Mouse (Mus musculus) layer of hippocampus, adult 9-11 months (tissue): ENCODE data around the gene Pik3cb.

Source experiments
- DNase-seq: peaks from one replicate; pipeline ENCODE4 v3.0.0; 2022

Pik3cb gene

DNA sequence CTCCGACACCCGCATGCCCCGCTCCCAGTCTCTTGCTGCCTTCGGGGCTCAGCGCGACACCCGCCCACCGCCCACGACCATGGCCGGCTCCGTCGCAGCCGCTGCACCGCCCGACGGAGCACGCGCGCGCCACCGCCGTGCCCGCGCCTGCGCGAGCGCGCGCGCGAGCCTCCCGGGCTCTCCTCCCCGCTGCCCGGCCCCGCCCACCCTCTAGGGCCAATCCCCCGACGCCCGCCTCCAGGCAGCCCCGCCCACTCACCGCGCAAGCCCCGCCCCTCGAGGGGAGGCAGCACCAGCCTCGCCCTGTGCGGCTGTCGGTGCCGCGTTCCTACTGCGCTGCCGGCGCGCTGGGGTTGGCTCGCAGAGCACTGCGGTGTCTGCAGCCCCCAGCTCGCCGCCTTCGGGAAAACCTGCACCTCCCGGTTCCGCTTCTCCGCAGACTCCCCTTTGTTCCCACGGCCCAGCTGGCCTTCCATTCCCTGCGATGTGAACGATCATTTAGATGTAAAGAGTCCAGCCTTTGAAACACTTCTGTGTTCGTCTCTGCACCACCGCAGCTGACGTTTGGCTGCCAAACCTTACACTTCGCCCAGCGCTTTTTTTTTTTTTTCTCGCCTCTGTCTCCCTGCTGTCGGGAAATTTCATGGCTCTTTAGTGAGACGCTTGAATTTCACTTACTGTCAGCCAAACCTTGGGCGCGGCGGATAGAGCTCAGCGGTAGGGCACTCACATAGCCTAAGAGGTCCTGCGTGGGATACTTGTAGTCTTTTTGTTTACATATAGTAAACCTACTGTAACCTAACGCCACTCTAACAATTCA is at the start of gene Pik3cb:
Gene Pik3cb (minus strand): TSS at position 559 of the 820 bp plus-strand sequence.
- peak; percentile 96 for DNase-seq

DNA sequence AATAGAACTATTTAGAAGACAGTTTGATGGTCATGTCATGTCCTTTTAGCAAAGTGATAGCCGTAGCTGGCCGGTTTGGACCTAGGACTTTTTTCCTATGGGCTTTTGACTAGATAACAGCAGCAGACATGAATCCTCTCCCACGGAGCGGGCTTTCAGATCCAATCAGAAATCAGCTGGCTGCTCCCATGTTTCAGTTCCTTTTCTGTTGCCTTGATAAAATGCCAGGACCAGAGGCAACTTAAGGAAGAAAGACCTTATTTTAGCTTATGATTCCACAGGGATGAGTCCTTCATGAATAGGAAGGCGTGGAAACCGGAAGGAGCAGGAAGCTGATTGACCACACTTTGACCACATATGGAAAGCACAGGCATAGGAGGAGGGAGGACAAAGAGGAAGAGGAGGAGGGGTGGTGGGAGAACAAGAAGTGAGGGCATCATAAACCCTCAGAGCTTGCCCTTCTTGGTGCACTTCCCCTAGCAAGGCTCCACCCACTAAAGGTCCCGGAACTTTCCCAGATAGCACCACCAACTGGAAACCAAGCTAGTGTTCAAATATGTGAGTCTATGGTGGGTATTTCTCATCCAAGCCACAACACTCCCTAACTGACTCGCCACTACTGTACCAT is 42.7 kb upstream of the Pik3cb start:
- DNase-seq: peak; percentile 38

DNA sequence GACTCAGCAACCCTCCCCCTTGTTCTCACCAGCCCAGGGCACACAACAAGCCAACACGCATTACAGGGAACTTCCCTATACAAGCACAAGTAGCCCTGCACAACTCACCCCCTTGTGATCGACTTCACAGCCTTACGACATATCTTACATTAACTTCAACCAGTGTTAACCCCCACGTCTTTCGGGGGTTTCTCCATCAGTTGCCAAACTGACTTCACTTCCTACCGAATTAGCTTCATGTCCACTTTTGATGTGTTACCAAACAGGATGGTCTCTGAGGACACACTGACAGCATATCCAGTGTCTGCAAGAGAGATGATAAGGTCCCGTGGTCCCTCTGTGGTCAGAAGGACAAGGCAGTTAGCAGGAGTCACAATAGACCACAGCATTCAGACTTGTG is 41.7 kb upstream of the Pik3cb start:
- DNase-seq: peak; percentile 67

DNA sequence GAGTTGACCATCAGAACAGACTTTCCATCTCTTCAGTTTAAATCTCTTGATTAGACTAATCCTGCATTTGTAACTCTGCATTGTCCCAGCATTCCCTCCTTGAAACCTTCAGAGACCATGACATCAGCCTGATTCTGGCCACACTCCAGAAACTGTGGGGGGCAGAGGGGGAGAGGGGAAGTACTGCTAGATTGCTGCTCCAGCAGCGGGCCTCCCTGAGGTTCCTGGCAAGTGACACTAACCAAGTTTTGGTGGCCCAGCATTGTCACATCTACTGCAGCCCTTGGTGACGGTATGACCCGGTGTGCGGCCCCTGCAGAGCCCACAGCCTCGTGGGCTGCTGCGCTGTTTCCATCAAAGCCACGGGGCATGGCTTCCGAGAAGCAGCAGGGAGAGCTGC is 39.9 kb upstream of the Pik3cb start:
- peak; percentile 49 for DNase-seq

DNA sequence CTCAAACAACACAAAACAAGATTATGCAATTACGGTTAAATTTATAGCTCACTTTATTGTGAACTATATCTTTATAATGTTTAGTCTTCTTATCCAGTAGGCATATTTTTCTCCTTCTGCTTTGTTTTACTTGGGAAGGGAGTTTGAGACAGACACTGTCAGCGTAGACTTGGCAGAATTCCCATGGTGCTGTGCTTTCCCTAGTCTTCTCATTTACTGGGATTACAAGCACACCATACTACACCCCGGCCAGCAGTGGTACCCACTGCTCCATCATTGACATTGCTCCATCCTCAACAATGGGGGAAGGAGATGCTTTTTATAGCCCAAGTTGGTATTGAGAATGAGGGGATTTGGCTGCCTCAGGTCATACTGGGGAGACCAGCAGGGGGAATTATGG is 38.3 kb upstream of the Pik3cb start:
- no peak for DNase-seq

DNA sequence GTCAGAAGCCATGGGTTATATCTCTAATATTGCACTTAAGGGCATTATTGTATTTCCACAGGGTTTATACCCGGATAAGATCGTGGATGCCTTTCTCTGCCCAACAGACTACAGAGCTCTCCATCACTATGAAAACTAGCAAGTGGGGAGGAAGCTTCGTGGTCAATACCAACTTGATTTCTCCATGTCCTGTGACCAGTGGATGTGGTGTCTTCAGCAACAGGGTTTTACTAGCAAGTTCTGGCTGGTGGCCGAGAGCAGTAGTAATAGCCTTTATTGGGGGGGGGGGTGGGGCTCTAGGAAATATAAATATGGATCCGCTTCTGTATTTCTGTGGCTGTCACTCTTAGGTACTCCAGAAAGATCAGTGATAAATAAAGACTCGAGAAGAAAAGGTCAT is 35.4 kb upstream of the Pik3cb start:
- DNase-seq: no peak

GRCm38 (mm10) chr9:99172811-99173210 is 32.4 kb upstream of the Pik3cb start:
- no peak for DNase-seq

- DNase-seq: no peak
Observed at GRCm38 (mm10) chr9:99171186-99171585, 30.8 kb upstream of the Pik3cb start.

DNA sequence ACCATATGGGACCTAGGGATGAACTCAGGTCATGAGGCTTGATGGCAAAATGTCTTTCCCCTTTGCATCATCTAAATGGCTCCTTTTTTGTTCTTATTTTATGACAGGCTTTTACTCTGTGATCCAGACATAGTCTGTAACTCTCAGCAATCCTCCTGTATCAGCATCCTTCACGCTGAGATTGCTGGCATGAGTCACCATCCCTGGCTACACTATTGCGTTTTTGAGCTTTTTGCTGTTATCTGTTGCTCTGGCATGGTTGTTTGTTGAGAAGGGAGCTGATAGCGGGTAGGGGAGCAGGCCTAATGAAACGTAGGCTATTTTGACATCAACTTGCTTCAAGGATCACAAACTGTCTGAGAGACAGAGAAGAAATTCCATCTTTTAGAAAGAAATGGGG is 28.6 kb upstream of the Pik3cb start:
- no peak for DNase-seq

GRCm38 (mm10) chr9:99166946-99167345 is 26.5 kb upstream of the Pik3cb start:
- DNase-seq: no peak

GRCm38 (mm10) chr9:99165956-99166355 is 25.5 kb upstream of the Pik3cb start:
- no peak for DNase-seq

GRCm38 (mm10) chr9:99164664-99165226 is 24.3 kb upstream of the Pik3cb start:
- no peak for DNase-seq

DNA sequence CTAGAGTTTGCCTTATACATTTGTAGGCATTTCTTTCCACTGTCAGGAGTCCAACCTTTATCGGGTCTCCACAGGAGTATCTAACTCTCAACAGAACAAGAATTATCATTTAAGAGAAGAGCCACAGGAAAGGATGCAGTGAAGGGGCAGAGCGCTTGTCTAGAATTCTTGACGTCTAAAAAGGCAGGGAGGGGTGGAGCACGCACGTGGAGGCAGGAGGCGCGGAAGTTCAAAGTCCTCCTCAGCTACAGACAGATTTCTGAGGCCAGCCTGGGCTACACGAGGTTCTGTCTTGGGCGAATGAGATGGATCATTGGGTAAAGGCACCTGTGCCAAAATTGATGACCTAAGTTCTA is 23.7 kb upstream of the Pik3cb start:
- no peak for DNase-seq

- DNase-seq: peak; percentile 60
Observed at GRCm38 (mm10) chr9:99163420-99164147, 23.2 kb upstream of the Pik3cb start.

- DNase-seq: no peak
Observed at GRCm38 (mm10) chr9:99162839-99163238, 22.4 kb upstream of the Pik3cb start.

DNA sequence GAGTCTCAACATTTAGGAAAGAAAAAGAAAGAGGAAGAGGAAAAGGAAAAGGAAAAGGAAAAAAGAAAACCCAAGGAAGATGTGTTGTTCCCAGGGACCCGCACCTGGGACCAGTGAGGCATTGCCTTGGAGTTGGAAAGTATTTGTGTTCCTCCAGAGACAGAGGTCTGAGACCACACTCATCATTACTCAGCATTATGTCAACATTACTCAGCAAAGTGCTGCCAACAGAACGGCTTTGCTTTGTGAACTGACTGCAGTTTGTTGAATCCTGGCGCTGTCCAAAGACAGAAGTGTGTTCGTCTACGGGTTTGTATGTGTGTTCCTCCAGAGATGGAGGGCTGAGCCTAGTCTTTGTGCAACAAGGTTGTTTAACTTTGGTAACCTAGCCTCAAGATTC is 20.4 kb upstream of the Pik3cb start:
- no peak for DNase-seq

DNA sequence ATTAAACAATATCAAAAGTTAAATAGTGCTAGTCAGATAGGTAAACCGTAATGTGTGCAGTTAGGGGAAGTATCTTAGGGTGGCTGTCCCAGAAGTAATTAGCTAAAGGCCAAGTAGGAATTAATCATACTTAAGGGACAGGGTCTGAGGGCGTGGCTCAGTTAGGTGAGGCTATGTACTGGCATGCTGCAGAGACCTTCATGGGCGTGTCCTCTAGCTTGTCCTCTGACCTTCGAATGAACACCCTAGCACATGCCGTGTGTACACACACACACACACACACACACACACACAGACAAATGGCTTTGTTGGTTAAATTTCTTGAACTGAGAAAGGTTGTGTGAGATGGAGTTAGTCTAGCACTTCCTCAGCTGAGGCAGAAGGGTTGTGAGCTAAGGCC is 19.5 kb upstream of the Pik3cb start:
- no peak for DNase-seq

- DNase-seq: no peak
Observed at GRCm38 (mm10) chr9:99158708-99159107, 18.3 kb upstream of the Pik3cb start.

- DNase-seq: no peak
Observed at GRCm38 (mm10) chr9:99158203-99158632, 17.8 kb upstream of the Pik3cb start.

- DNase-seq: no peak
Observed at GRCm38 (mm10) chr9:99153655-99154054, 13.2 kb upstream of the Pik3cb start.

- DNase-seq: no peak
Observed at GRCm38 (mm10) chr9:99152699-99153490, 12.5 kb upstream of the Pik3cb start.

- no peak for DNase-seq
Observed at GRCm38 (mm10) chr9:99146855-99147735, 6.7 kb upstream of the Pik3cb start.
